Mouse (Mus musculus) G1E-ER4 (cell line): ENCODE measurements around the gene Fermt1. TPM values are rescaled to one million over a fixed set of nuclear protein-coding genes. Genes with fewer than 3 reads are reported as not detected.

ENCODE experiments used
- GATA1 ChIP-seq: IDR thresholded peaks from one replicate; pipeline ENCODE4 v1.8.0; 2012; ENCODE audit warnings: low read length, inconsistent platforms
- polyA plus RNA-seq: library from polyadenylated mRNA; stranded (reverse); fragments of >175 nt; gene quantifications from 2 replicates; pipeline ENCODE4 v1.2.3, GENCODE M21; 2012

The Fermt1 gene
- polyA plus RNA-seq, 1 experiment: not detected

DNA sequence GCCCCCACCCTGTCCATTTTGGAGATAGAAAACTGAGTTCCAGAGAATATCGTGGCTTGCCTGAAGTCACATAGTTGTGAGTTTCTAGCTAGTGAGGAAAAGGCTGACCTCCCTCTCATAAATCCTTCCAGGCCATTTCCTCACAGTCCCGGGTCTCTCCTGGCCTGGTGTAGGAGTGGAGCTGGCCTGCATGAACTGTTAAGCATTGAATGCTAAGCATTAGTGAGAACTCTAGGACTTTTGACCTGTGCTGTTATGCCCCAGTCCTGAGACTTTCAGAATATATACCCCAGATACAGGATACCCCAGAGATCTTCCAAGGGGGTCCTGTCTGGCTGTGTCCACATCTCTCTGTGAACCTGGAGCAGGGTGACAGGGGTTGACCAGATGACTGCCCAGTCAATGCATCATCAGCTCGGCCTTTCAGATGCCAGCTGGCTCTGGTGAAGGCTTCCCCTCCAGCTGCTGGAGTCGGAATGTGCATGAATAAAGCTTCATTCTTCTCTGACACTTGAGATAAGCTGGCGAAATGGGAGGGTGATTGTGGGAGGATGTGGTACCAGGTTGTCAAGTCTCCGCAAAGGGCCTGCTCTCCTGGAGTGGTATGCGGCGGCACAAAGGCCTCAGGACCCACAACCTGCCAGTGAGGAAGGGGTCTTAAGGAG lies 61.3 kb downstream of the Fermt1 start:
- TF ChIP-seq GATA1: no peak

DNA sequence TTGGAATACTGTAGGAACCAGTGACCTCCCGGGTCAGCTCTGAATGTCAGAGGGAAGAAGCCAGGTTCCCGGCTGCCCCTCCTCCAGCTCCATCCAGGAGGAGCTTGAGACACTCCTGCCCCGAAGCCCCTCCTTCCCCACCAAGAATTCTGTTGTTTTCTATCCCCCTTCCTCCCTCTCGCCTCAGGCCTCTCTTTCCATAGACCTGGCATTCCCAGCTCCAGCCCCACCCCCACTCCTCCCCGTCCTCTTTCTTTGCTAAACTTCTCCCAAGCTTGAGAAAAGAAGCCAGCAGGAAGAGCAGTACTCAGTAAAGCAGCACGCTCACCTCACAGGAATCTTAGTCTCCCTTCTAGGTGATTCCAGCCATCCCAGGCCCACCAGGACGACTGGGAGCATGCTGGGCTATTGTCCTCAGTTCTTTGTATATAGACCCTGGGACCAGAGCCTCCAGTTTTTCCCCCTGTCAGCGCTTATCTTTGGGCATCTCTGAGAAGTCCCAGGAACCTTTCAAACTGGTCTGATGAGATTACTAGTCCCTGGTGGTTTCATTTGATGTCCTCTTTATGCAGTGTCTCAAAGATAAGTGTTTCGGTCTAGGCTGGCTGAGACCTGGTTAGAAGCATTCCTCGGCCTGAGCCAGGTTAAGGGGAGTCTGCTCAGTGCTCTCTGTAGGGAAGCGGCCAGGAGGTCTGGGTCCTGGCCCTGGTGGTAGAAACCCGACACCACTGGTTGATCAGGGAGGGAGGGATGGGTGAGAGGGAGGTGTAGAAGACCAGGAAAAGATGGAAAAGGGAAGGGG lies 64.7 kb downstream of the Fermt1 start, which contains the start of gene Lrrn4:
Gene Lrrn4 (minus strand): TSS at position 48 of the 802 bp plus-strand sequence.
- TF ChIP-seq GATA1: no peak

DNA sequence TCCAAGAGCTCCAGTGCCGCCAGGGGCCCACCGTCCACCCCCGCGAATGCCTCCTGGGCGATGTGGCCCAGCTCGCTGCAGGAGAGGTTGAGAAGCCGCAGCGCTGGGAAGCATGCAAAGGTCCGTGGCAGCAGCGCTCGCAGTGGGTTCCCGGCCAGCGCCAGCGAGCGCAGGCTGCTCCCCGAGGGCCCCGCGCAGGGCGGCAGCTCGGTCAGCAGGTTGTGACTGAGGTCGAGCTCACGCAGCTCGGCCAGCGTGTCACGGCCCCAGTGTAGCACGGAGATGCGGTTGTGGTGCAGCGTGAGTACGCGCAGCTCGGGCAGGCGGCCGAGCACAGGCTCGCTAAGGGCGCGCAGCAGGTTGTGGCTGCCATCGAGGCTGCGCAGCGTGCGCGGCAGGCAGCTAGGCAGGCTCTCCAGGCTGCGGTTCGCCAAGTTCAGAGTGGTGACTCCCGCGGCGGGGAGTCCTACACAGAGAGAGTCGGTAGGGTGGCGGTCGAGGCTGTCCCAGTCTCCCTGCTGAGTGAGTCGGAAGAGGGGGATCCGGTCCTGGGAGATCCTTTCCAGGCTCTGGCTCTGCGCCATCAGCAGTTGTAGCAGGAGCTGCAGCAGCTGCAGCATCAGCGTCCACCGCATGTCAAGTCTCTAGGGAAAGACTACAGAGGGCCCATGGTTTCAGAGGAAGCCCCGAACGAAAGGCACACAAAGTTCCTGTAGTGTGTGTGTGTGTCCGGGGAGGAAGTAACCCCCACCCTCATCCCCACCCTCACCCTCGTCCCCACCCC lies 66.3 kb downstream of the Fermt1 start:
- TF ChIP-seq GATA1: no peak

DNA sequence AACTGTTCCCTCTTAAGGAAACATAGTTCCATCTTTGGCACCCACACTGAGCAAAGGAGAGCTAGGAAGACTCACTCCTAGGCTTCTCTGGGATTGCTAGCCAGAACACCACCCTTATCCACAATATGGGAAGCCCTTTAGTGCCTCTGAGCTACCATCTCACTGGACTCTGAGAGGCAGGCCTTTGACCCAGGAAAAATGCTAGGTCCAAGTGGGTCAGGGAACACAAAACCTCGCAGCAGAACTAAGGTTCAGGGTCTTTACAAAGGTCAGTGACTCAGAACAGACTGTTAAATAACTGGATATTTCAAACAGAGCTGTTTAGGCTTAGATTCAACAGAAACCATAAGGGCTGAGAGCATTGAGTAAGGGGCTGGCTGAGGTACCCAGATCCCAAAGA lies 68.7 kb downstream of the Fermt1 start:
- TF ChIP-seq GATA1: no peak

DNA sequence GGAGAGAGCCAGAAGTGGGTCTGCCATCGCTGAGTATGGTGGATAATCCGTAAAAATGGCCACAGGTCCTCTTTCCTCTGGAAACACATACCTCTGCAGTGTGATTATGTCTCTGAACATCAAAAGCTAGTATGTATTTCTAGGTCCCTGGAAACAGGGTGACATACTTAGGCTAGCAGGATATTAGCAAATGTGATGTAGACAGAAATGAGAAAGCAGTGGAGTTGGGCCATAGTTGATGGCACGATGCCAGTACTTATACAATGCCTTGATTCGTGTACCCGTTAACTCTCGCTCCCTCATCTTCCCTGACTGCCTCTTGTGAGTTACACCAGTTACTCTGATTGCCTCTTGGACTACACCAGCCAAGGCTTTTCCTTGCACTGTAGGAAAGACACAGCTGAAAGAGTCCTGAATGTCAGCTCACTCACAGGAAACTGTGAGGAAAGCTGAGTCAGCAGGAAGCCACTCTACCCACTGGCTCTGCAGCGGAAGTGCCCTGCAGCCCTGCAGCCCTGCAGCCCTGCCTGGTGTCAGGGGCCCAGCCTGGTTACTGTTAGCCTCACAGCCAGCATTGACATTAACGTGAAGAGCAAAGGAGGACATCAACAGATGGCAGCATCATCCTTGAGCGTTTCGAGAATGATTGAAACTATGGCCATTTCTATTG lies 71.9 kb downstream of the Fermt1 start:
- TF ChIP-seq GATA1: no peak

DNA sequence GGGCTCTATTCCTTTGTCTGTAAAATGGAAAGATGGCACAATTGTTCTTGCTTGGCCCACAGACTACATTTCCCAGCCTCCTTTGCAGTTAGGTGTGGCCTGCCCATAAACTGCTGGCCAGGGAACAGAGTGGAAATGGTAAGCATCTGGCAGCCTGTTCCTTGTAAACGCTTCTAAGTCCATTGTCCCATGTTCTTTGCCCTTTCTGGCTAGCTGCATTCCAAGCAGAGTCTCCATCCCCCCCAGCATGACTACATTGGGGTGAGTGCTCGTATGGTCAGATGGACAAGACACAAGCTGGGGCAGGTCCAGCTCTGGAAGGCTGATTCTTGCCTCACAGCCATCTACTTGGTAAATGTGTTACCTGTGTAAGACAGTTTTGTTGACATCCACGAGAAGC lies 74.0 kb downstream of the Fermt1 start:
- TF ChIP-seq GATA1: no peak

DNA sequence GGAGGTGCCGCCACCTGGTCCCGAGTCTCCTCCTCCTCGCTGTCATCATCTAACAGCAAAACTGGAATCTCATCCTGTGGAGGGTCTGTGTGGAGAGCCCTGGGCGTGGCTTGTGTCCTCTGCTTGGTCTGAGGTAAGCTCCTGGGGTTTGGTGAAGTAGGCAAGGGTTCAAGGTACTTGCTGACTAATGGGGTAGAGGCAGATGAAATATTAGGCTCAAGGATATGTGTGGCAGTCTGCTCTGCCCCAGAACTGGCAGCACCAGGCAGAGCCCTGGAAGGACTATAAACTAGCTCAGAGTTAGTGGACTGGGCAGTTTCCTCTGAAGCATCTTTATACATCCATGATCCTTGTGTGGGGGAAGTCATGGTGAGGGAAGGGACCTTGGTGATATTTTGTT lies 75.4 kb downstream of the Fermt1 start:
- TF ChIP-seq GATA1: no peak

DNA sequence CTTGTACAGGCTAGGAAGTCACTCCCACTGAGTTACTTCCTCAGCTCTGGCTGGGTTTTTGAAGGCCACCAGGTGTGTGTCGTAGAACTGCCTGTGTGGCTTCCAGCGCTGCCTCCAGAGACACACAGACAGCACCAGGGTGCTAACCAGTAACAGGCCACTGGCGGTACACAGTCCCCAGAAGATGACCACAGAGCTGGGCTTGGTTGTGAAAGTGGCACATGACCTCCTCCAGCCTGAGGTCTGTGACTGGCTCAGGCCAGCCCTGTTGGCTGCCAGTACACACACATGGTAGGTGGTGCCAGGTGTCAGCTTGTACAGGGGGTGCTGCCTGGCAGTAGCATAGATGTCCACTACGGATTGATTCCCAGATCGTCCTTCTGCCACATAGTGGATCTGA lies 76.0 kb downstream of the Fermt1 start:
- no peak for TF ChIP-seq GATA1

DNA sequence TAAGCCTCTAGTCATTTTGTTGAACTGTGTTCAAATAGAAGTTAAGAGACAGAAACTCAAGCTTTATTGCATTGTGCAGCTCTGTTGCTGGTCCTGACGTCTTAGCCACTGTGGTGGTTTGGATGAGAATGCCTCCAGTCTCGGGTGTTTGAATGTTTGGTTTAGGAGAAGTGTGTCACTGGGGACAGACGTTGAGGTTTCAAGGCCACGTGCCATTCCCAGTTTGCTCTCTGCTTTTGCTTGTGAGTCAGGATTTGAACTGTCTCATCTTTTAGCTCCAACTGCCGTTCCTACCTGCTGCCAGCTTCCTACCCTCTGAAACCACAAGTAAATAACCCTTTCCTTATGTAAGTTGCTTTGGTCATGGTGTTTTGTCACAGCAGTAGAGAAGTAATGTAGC lies 78.2 kb downstream of the Fermt1 start:
- no peak for TF ChIP-seq GATA1

DNA sequence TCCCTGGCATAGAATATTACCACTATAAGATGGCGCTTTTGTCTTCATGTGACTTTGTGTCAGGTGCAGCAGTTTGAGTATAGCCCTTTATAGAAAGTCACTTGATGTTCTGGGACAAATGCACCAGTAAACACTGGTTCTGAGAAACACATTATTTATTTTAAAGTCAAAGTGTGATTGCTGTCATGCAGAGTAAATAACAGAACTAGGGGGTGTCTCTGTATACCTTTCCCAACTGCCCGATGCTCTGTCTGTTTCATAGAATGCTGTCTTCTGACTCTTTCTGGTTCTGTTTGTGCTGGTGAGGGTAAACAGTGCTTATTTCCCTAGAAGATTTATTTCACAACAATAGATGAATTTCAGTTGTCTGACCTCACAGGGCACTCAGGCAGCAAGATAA lies 82.4 kb downstream of the Fermt1 start:
- TF ChIP-seq GATA1: no peak

DNA sequence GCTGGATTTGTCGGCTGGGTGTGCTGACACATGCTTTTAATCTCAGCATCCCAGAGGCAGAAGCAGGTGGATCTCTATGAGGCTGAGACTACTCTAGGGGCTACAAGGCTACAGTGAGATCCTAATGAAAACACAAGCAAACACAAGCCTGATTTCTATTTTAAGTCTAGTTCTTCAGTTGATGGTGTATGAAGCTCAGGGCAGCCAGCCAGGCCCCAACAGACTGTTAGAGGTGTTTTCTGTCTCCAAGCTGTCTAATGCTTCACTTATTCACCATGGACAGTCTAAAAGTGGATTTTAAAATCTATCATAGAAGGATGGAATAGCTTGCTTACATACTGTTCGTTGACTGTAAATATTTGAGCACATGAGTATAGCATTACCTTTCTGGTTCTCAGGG lies 84.2 kb downstream of the Fermt1 start:
- TF ChIP-seq GATA1: no peak

DNA sequence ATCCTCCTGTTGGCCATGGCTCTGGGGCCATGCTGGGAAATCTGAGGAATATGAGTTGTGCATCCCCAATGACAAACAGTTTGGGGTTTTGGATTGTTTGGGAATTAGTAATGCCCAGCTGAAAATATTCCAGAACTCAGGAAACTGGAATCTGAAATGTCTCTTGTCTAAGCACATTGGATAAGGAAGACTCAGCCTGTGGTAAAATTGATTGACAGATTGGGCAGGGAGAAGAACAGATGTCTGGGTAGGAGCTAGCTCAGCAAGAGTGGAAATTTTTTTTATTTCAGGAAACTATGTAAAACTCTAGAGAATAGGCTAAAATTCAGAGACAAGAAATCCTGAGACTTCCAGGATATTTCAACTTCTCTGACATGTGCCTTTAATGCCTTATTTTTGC lies 85.3 kb downstream of the Fermt1 start:
- TF ChIP-seq GATA1: no peak

DNA sequence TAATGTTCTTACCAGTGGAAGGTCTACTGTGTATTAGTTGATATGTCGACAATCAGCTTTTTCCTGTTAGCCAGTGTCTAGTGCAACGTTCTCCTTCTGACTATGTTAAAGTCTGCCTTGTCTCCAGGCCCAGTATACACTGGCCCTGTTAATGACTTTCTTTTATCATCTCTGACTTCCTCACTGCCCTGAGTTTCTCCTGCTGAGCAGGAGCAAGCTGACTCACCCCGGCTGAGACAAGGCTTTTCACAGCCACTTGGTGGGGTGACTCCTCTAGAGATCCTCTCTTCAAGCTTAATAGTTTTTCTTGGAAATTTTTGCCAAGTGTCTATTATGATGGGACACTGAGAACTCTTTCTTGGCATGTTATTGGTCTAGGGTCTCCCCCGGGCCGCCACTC lies 89.4 kb downstream of the Fermt1 start:
- no peak for TF ChIP-seq GATA1

Other genes starting within 250 kb of the Fermt1 start
- 0.11 and 0.17 TPM in 2 replicates for gene Chgb, start 164.6 kb downstream of the Fermt1 start, polyA plus RNA-seq
- 9.6 and 14.7 TPM in 2 replicates for gene Trmt6, start 129.9 kb downstream of the Fermt1 start, polyA plus RNA-seq
- gene Mcm8, start 129.8 kb downstream of the Fermt1 start, polyA plus RNA-seq: 3.6 and 4.5 TPM in 2 replicates
- gene Crls1, start 99.2 kb downstream of the Fermt1 start, polyA plus RNA-seq: 60.3 and 76.8 TPM in 2 replicates
- not detected in 2 replicates for gene Lrrn4, start 65.0 kb downstream of the Fermt1 start, polyA plus RNA-seq